Mouse (Mus musculus) Patski (cell line): Measurements from ENCODE around the gene Neurl2. TPM values are rescaled to one million over a fixed set of nuclear protein-coding genes. Genes with fewer than 3 reads are reported as not detected.
"Not testable (repeated sequence)": the region's sequence is repeated elsewhere in the genome, so short reads cannot be mapped to it uniquely, and the experiment has no call there.

ENCODE experiments used
- ATAC-seq: fragments of 100-300 bp; one replicate; pipeline ENCODE4 v1.8.0; 2021
- CTCF ChIA-PET: fragments of 350-600 bp; sonication (Branson Sonifier 250); formaldehyde crosslinking; loops from one replicate; lab custom pipeline; 2022; ENCODE audit warnings: inconsistent platforms; lab: Charles Lee
- POLR2A ChIA-PET: fragments of 350-600 bp; sonication (Branson Sonifier 250); formaldehyde crosslinking; loops from one replicate; lab custom pipeline; 2022; ENCODE audit warnings: antibody characterized with exemption, inconsistent platforms; lab: Charles Lee
- DNase-seq: peaks from one replicate; pipeline ENCODE4 v3.0.0-alpha.2; 2011; ENCODE audit warnings: low read depth, low spot score
- H3K27me3 ChIP-seq: fragments of 371-371 bp; one replicate; pipeline ENCODE4 v1.5.1; 2021
- CTCF ChIP-seq: fragments of 100-300 bp; IDR thresholded peaks from one replicate; pipeline ENCODE4 v1.5.1; 2021
- in situ Hi-C: fragments of 300-500 bp; cut with MboI; formaldehyde crosslinking; loops from 3 replicates; pipeline ENCODE4 v1.11.1; 2018; ENCODE audit warnings: low pct_unique_long_range_greater_than_20kb, mixed read lengths
- polyA plus RNA-seq: library from polyadenylated mRNA; unstranded; gene quantifications from one replicate; pipeline ENCODE4 v1.2.3, GENCODE M21; 2021

Gene Neurl2
- polyA plus RNA-seq, 1 experiment from 2014 or later = 2.6 TPM

GRCm38 (mm10) chr2:164859640-164860432 lies 26.6 kb upstream of the Neurl2 start:
- ATAC-seq (no peak), DNase-seq (no peak)
- CTCF ChIA-PET = no interaction called here
- TF ChIP-seq CTCF = no peak
- POLR2A ChIA-PET = interaction anchor here (0.8 kb wide), 1 partner anchor 20 kb away, joined by 4 read pairs; no protein-coding TSS in a partner anchor
- in situ Hi-C loops = no loop called here
- H3K27me3 ChIP-seq = no peaks in the 10 kb centered on the region

GRCm38 (mm10) chr2:164859155-164859554 lies 25.9 kb upstream of the Neurl2 start:
- ChIA-PET CTCF (no interaction called here), POLR2A (no interaction called here)
- DNase-seq (no peak), ATAC-seq (no peak)
- no peak for TF ChIP-seq CTCF
- in situ Hi-C loops = no loop called here
- H3K27me3 ChIP-seq = no peaks in the 10 kb centered on the region

DNA sequence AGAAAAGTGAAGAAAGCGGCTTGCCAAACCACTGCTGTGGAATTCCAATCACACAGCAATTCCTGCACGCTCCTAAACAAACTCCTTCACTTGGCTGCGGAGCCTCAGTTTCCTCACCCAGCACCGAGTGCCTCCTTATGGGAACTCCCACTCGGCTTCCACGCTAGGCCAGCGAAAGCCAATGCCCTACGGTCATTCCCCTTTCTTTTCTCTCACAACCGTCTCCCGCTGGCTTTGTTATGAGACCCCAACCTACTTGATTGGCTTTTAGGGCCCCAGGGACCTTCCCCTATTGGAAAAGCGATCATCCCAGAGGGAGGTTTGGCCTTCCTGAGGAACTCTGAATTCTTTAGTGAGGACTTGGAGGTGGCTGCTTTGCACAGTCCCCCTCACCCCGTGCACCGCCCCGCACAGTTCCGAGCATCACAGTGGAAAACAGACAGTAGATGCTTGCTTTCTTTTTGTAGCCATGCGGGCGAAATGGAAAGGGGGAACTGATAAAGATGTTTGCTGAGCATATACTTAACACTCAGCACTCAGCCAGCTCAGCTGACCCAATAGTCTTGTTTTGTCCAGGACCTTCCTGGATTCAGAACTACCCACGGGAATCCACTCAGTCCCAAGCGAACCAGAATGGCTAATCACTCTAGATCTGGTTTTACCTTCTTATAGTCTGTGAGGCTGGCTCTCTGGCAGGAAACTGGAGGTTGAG lies 24.7 kb upstream of the Neurl2 start:
- no peak for TF ChIP-seq CTCF
- POLR2A ChIA-PET = no interaction called here
- H3K27me3 ChIP-seq = no peaks in the 10 kb centered on the region
- in situ Hi-C loops = no loop called here
- CTCF ChIA-PET = interaction anchor here (1.8 kb wide), 1 partner anchor 24 kb away, joined by 4 read pairs; the partner anchor contains the start of gene Neurl2
- ATAC-seq (no peak), DNase-seq (no peak)

DNA sequence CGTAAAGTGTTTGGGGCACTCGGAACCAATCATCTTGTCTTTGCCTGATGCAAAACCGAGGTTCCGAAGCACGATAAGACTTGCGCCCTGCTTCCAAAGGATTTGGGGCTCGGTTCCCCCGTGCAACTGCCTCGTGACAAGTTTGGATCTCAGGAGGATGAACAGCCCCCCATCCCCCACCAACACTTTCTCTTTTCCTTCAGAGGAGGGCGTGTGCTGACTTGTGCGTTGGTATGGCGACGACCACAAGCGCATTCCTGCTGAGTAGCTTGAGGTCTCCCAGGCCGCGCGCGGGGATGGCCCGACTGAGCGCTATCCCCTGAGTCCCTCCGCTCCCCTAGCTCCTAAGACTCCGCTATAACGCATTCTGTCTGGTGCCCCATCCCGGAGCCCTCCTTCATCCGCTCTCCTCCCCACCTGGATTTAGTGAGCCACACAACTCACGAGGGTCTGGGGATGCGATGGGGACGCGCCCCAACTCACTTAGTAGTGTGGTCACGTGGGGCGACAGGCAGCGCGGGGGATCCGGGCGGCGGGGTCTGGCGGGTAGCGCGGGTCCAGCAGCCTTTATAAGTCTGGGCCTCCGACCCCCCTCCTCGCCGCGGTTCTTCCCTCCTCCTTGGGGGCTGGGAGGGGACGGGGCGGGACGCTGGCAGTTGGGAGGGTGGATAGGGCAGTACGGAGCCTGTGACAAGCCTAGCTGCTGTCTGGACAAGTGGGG lies 24.0 kb upstream of the Neurl2 start, which contains the start of gene Pltp:
Pltp (minus strand) TSS at position 611 of the 721 bp plus-strand sequence.
- ATAC-seq = peak; percentile 58
- DNase-seq = no peak
- no peak for TF ChIP-seq CTCF
- POLR2A ChIA-PET = no interaction called here
- in situ Hi-C loops = no loop called here
- H3K27me3 ChIP-seq = no peaks in the 10 kb centered on the region
- CTCF ChIA-PET = interaction anchor here (1.8 kb wide), 1 partner anchor 23 kb away, joined by 4 read pairs; the partner anchor contains the start of gene Neurl2

DNA sequence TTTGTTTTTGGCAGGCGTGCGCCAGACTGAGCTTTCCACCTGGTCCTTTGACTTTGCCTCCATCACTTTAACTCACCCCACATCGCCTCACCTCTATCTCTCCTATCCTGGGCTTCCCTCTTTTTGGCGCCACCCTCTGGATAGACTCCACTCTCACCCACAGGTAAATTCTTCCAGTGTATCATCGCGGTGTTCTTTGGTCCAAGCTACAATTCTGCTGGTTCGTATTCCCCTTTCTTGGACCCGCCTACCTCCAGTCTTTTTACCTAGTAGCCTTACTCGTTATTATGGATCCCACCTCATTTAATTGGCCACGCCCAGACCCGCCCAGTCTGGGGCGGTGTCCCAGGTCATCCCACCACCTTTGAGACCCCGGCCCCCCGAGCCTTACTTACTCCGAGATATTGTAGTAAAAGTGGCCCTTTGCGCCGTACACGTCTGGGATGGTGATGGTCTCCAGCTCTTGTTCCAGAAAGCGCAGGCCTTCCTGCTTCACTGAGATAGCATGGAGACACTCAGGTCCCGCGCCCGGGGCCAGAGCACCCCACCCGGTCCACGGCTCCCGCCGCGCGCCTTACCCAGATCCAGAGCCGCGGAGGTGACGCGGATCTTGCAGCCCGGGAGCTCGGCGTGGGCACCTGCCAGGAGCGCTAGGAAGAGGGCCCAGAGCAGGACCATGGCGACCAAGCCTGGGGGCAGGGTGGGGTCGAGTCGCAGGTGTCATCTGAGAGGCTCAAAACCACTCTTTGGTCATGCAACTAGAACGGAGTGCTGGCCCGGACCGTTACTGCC lies 23.2 kb upstream of the Neurl2 start:
- no peak for DNase-seq
- CTCF ChIA-PET = interaction anchor here (0.8 to 1.8 kb wide), 3 partner anchors 14 to 24 kb away, joined by 3 to 4 read pairs (median 3); partner anchors contain the start of genes Ctsa and Neurl2
- in situ Hi-C loops = no loop called here
- no peaks in the 10 kb centered on the region for H3K27me3 ChIP-seq
- ATAC-seq = peak; percentile 32
- TF ChIP-seq CTCF = no peak
- POLR2A ChIA-PET = interaction anchor here (1.0 kb wide), 1 partner anchor 10 kb away, joined by 4 read pairs; no protein-coding TSS in a partner anchor

- DNase-seq, in situ Hi-C loops, ATAC-seq, H3K27me3 ChIP-seq: not testable (repeated sequence)
- ChIA-PET CTCF (interaction anchor here (0.8 kb wide), 2 partner anchors 15 to 23 kb away, joined by 3 read pairs; partner anchors contain the start of genes Ctsa and Neurl2), POLR2A (interaction anchor here (1.0 kb wide), 1 partner anchor 11 kb away, joined by 4 read pairs; no protein-coding TSS in a partner anchor)
Measured at GRCm38 (mm10) chr2:164855572-164855971, 22.3 kb upstream of the Neurl2 start.

DNA sequence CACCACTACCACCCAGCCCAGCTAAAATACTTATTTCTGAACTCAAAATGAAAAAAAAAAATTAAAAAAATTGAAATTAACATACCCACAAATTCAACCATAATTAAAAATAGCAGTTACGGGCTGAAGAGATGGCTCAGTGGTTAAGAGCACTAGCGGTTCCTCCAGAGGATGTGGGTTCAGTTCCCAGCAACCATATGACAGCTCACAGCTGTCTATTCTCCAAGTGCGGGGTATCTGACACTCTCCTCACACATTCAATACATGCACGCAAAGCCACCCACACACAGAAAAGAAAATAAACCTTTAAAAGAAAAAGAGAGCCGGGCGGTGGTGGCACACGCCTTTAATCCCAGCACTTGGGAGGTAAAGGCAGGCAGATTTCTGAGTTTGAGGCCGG lies 16.8 kb upstream of the Neurl2 start:
- CTCF ChIA-PET = interaction anchor here (1.1 to 1.8 kb wide), 2 partner anchors 15 to 17 kb away, joined by 3 to 6 read pairs; no protein-coding TSS in a partner anchor
- POLR2A ChIA-PET = no interaction called here
- in situ Hi-C loops = no loop called here
- DNase-seq (no peak), ATAC-seq (no peak)
- no peak for TF ChIP-seq CTCF
- no peaks in the 10 kb centered on the region for H3K27me3 ChIP-seq

- TF ChIP-seq CTCF = no peak
- DNase-seq (no peak), ATAC-seq (no peak)
- no peaks in the 10 kb centered on the region for H3K27me3 ChIP-seq
- in situ Hi-C loops = no loop called here
- ChIA-PET CTCF (interaction anchor here (1.7 to 1.8 kb wide), 2 partner anchors 32 to 35 kb away, joined by 3 to 7 read pairs; no protein-coding TSS in a partner anchor), POLR2A (no interaction called here)
Measured at GRCm38 (mm10) chr2:164845782-164846181, 12.5 kb upstream of the Neurl2 start.

GRCm38 (mm10) chr2:164835164-164835563 lies 1.9 kb upstream of the Neurl2 start:
- CTCF ChIA-PET = interaction anchor here (0.9 to 2.5 kb wide), 4 partner anchors 10 to 42 kb away, joined by 4 to 10 read pairs (median 6); partner anchors contain the start of gene Zswim1
- in situ Hi-C loops = no loop called here

More at GRCm38 (mm10) chr2:164835164-164835563, 1.9 kb upstream of the Neurl2 start:
- DNase-seq (no peak), ATAC-seq (no peak)
- H3K27me3 ChIP-seq = no peaks in the 10 kb centered on the region
- POLR2A ChIA-PET = interaction anchor here (0.9 to 2.1 kb wide), 4 partner anchors 33 to 65 kb away, joined by 3 to 11 read pairs (median 4); partner anchors contain the start of gene Pcif1
- no peak for TF ChIP-seq CTCF
